Mouse (Mus musculus) midbrain, embryonic 12.5 days (tissue): ENCODE data around the gene Aff4. TPM values are rescaled to one million over a fixed set of nuclear protein-coding genes. Genes with fewer than 3 reads are reported as not detected.

ENCODE experiments used
- ATAC-seq: fragments of 200-750 bp; cut with Nextera tagmentation; 2 replicates; pipeline ENCODE4 v1.8.0; 2017; ENCODE audit warnings: low read depth, moderate TSS enrichment, moderate library complexity; ENCODE audit not compliant: low FRiP score
- H3K27ac ChIP-seq: fragments of 300-500 bp; sonication (generic); replicated peaks from 2 replicates; pipeline ENCODE4 v1.5.1; 2016; ENCODE audit warnings: mild to moderate bottlenecking
- H3K27me3 ChIP-seq: fragments of 300-500 bp; sonication (generic); 2 replicates; pipeline ENCODE4 v1.6.1; 2016; ENCODE audit warnings: mild to moderate bottlenecking
- H3K36me3 ChIP-seq: fragments of 300-500 bp; sonication (generic); 2 replicates; pipeline ENCODE4 v1.6.1; 2016
- H3K4me1 ChIP-seq: fragments of 300-500 bp; sonication (generic); 2 replicates; pipeline ENCODE4 v1.6.1; 2016
- H3K4me2 ChIP-seq: fragments of 300-500 bp; sonication (generic); replicated peaks from 2 replicates; pipeline ENCODE4 v1.6.1; 2016; ENCODE audit warnings: mild to moderate bottlenecking, moderate library complexity
- H3K4me3 ChIP-seq: fragments of 300-500 bp; sonication (generic); 2 replicates; pipeline ENCODE4 v1.5.1; 2016; ENCODE audit warnings: mild to moderate bottlenecking
- H3K9ac ChIP-seq: fragments of 300-500 bp; sonication (generic); replicated peaks from 2 replicates; pipeline ENCODE4 v1.6.1; 2016; ENCODE audit warnings: mild to moderate bottlenecking, moderate library complexity
- H3K9me3 ChIP-seq: fragments of 300-500 bp; sonication (generic); 2 replicates; pipeline ENCODE4 v1.6.1; 2016; ENCODE audit warnings: mild to moderate bottlenecking
- WGBS: fragments of 180-500 bp; shearing (Covaris S2); methylation state at CpG from one replicate; pipeline ENCODE4 v1.1.7; 2016; 5-methylcytosine and 5-hydroxymethylcytosine counted together
- polyA plus RNA-seq: library from polyadenylated mRNA; unstranded; fragments of >200 nt; fragmentation: Nextera tagmentation; extraction: Ambion mirVana; gene quantifications from 2 replicates; pipeline ENCODE4 v1.2.1, GENCODE M21; 2016

The Aff4 gene
- polyA plus RNA-seq, 1 experiment from 2014 or later, result 77.4 TPM

DNA sequence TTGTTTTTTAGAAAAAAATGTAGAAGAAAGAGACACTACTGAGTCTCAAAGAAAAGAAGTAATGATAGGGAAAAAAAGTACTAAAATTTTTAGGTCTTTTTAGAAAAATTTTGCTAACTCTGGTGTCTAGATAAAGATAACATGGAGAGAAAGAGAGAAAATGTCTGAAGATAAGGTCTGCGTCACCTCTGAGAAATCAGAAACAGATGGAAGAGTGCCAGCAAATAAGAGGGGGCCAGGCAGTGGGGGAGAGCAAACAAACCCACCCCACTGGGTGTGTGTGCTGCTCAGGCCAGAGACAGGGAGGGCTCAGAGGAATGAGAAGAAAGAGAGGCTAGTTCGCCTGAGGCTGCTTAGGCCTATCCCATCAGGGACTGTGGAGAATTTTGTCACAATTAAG is 4.9 kb upstream of the Aff4 start:
- no peak overlapping the region for H3K9ac ChIP-seq
- no peaks in the 10 kb centered on the region for H3K36me3 ChIP-seq
- 55% methylated on average over 2 of the region's 2 CpGs for WGBS
- no peak overlapping the region for H3K4me3 ChIP-seq
- H3K4me2 ChIP-seq, result no peak overlapping the region
- ATAC-seq, result no peak
- no peak overlapping the region for H3K27ac ChIP-seq
- H3K9me3 ChIP-seq, result no peaks in the 10 kb centered on the region
- H3K27me3 ChIP-seq, result no peaks in the 10 kb centered on the region
- no peaks in the 10 kb centered on the region for H3K4me1 ChIP-seq

DNA sequence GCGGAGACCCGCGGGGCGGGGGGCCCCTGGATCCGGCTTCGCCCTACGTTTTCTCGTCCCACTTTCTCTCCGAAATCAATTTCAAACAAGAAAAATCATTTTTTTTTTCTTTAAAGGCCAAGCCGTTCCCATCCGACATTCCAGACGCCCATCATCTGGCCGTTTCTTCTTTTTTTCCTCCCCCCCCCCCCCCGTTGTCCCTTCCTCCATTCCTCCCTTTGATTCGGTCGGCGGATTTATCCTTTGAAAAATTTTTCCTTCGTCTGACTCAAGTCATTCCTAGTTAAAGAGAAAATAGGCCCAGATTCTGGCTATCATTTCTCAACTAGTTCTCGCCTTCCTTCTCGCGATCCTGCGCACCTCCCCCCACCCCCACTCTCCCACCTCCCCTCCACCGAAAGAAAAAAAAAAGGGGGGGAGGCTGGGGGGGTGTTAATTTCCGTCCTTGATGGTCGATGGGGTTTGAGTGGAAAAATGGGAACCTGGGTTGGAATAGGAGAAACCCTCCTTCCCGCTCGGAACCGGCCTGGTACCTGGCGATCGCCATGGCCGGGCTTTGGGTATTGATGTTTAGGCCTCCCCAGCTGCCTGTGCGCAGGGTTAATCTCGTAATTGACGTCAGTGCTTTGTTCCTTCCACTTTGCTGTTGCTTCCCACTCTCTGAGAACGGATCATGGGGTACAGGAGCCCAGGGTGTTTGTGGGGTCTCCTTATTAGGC is 750 bp downstream of the Aff4 start:
- H3K4me2 ChIP-seq, result peak overlapping the region; percentile 87
- H3K9me3 ChIP-seq, result no peaks in the 10 kb centered on the region
- H3K36me3 ChIP-seq, result no peaks in the 10 kb centered on the region
- peak overlapping the region; percentile 98 for H3K27ac ChIP-seq
- no peak for ATAC-seq
- peak overlapping the region; percentile 97 for H3K9ac ChIP-seq
- peak overlapping the region; percentile 96 for H3K4me3 ChIP-seq
- no peaks in the 10 kb centered on the region for H3K27me3 ChIP-seq
- WGBS, result under 1% methylated on average over 34 of the region's 35 CpGs
- H3K4me1 ChIP-seq, result peaks cover 10% of the 10 kb centered on the region

DNA sequence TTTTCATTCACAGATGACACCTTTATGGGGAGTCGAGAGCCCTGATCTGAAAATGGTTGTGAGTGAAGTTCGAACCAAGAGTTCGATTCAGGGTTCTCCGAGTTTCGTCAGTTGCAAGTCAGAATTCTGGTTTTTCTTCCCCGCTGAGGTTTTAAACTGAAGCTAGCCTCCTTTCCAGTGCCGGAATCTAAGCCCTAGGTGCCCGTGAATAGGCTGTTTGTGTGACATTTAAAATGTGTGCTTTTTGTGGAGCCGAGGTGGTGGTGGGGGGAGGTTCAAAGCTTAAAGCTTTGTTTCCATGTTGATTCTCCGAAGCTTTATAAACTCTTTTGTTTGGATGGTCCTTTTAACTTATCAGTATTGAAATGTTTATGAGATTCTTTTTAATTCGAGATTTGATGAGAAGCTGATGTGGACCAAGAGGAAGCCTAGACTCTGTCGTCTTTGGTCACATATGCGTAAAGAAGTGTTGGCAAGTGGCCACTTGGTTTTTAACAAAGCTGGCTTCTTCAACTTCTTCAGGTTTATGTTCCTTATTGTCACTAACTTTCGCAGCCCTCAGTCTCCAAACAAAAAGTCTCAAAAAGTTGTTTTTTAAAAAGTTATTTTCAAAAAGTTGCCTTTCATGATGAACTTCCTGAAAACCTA is 1.4 kb downstream of the Aff4 start:
- peak overlapping the region; percentile 87 for H3K4me2 ChIP-seq
- peak overlapping the region; percentile 96 for H3K4me3 ChIP-seq
- H3K27me3 ChIP-seq, result no peaks in the 10 kb centered on the region
- WGBS, result 5% methylated on average over 14 of the region's 14 CpGs
- no peaks in the 10 kb centered on the region for H3K9me3 ChIP-seq
- H3K36me3 ChIP-seq, result no peaks in the 10 kb centered on the region
- no peak for ATAC-seq
- peak overlapping the region; percentile 97 for H3K9ac ChIP-seq
- H3K4me1 ChIP-seq, result peaks cover 10% of the 10 kb centered on the region
- peak overlapping the region; percentile 98 for H3K27ac ChIP-seq

DNA sequence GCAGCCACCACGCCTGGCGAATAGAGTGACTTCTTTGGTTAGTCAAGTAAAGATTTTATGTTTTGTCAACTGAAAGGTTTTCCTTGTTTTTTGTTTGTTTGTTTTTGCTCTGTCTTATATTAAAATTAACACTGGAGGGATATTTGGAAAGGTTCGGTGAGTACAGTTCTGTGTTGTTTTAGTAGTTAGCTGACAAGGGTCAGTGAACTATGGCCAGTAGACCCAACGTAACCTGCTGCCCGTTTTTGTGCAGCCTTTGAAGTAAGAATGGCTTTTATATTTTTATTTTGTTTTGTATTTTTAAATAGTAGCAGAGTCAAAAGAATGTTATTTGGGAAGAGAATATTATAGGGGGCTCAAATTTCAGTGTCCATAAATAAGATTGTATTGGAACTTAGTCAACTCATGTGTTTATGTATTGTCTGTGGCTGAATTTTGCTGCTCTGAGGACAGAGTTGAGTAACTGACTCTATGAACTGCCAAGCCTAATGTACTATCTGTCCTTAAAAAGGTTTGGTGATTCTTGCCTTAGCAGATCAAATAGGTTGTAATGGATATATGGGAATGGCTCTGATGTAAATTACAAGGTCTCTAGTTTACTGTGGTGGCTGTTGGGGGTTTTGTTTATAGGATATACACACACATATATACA is 8.0 kb downstream of the Aff4 start:
- 94% methylated on average over 5 of the region's 5 CpGs for WGBS
- 0 out of 2 replicates have a peak, but pooled peaks cover 3% of the 10 kb centered on the region for H3K4me1 ChIP-seq
- no peaks in the 10 kb centered on the region for H3K36me3 ChIP-seq
- no peaks in the 10 kb centered on the region for H3K27me3 ChIP-seq
- no peaks in the 10 kb centered on the region for H3K9me3 ChIP-seq
- H3K9ac ChIP-seq, result no peak overlapping the region
- H3K4me3 ChIP-seq, result no peak overlapping the region
- no peak for ATAC-seq
- no peak overlapping the region for H3K4me2 ChIP-seq
- H3K27ac ChIP-seq, result no peak overlapping the region

DNA sequence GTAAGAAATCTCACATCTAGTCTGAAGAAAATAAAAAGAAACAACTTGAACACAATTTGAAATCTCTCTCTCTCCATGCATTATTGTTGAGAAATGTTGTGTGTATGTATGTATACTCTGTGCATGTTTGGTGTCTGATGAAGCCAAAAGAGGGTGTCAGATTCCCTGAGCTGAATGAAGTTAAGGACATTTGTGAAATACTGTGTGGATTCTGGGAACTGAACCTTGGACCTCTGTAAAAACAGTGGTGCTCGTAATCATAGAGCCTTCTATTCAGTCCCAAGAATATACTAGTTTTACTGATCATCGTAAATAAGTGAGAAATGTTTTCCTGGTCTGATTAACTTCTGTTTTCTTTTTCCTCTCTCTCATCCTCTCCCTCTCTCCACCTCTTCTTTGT is 16.4 kb downstream of the Aff4 start:
- no peak for ATAC-seq
- H3K4me1 ChIP-seq, result no peaks in the 10 kb centered on the region
- no peak overlapping the region for H3K4me2 ChIP-seq
- no peak overlapping the region for H3K9ac ChIP-seq
- H3K9me3 ChIP-seq, result no peaks in the 10 kb centered on the region
- no peak overlapping the region for H3K27ac ChIP-seq
- WGBS, result 97% methylated on average over 2 of the region's 2 CpGs
- no peak overlapping the region for H3K4me3 ChIP-seq
- peaks cover 24% of the 10 kb centered on the region for H3K36me3 ChIP-seq
- H3K27me3 ChIP-seq, result no peaks in the 10 kb centered on the region

DNA sequence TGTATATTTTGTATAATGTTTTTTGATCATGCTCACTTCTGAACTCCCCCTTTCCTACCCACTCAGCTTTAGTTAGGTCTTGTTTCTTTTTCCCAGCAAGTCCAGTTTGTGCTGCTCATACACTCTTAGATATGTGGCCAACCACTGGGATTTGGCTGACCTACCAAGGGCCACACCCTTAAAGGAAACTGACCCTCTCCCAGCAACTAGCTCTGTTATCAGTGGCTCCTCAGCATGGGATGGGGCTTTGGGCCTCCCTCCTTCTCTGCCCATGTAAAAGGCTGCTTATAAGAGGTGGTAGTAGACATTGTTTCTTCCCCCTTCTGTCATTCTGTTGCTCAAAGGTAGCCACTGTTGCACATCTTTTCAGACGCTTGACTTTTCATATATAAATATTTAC is 28.3 kb downstream of the Aff4 start:
- Histone ChIP-seq H3K4me2 (no peak overlapping the region), H3K9me3 (no peaks in the 10 kb centered on the region), H3K36me3 (peaks cover 46% of the 10 kb centered on the region), H3K9ac (no peak overlapping the region), H3K4me1 (no peaks in the 10 kb centered on the region), H3K27me3 (no peaks in the 10 kb centered on the region), H3K27ac (no peak overlapping the region), H3K4me3 (no peak overlapping the region)
- ATAC-seq, result no peak
- WGBS, result 93% methylated on average over 1 of the region's 1 CpGs

DNA sequence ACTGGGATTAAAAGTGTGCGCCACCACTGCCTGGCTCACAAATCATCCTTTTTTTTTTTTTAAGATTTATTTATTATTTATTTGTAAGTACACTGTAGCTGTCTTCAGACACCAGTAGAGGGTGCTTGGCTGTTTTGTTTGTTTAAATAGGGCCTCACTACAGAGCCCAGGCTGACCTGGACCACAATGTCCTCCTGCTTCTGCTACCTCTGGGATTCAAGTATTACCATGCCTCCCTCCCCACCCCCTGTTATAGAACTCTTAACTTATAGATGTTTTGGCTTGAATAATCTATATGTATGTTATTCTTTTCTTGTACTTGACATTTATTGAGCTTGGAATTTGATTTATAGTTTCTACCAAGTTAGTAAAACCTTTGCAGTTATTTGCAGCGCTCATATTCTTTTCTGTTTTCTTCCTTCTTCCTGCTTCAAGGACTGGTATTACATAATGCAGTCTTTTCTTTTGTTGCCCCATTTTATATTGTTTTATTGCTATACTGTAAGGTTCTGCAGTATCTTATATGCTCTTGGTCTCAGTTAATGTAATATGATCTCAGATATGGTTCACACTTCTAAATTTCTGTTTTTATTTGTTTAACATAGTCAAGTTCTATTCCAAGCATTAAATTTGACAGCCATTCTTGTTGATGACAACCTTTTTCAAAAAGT is 33.3 kb downstream of the Aff4 start:
- H3K4me2 ChIP-seq, result no peak overlapping the region
- no peak overlapping the region for H3K27ac ChIP-seq
- no peaks in the 10 kb centered on the region for H3K9me3 ChIP-seq
- no peak for ATAC-seq
- H3K27me3 ChIP-seq, result no peaks in the 10 kb centered on the region
- peaks cover 36% of the 10 kb centered on the region for H3K36me3 ChIP-seq
- H3K4me1 ChIP-seq, result no peaks in the 10 kb centered on the region
- WGBS, result 97% methylated on average over 2 of the region's 2 CpGs
- no peak overlapping the region for H3K4me3 ChIP-seq
- no peak overlapping the region for H3K9ac ChIP-seq

DNA sequence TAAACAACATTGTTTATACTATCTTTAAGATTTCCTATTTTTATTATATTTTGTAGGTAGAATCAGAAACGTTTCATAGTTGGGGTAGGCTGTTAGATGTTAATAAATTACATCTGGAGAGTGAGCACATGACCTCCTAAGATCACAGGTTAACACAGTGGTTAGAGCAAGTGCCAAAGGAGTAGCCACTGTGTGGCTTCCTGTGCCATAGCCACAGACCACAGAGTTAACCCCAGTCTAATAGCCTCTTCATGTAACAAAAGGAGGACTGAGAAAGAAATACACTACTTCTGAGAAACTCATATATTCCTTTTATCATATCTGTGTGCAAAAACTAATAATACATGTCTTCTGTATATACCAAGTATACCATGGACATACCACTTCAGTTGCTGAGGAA is 43.2 kb downstream of the Aff4 start:
- whole genome bisulfite sequencing, result 90% methylated on average over 1 of the region's 1 CpGs
- no peak overlapping the region for H3K9ac ChIP-seq

DNA sequence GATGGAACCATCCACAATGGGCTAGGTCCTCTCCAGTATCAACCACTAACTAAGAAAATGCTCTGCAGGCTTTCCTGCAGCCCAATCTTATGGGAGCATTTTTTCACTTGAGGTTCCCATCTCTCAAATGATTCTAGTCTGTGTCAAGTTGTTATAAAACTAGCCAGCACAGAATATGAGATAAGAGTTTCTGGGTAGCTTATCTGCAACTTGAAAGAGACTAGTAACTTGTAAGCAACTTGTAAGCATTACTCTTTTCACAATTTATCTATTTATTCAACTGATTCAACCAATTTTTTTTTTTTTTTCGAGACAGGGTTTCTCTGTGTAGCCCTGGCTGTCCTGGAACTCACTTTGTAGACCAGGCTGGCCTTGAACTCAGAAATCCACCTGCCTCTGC is 53.0 kb downstream of the Aff4 start:
- no peak overlapping the region for H3K4me3 ChIP-seq
- no peak overlapping the region for H3K9ac ChIP-seq
- H3K27me3 ChIP-seq, result no peaks in the 10 kb centered on the region
- H3K9me3 ChIP-seq, result no peaks in the 10 kb centered on the region
- ATAC-seq, result no peak
- H3K27ac ChIP-seq, result no peak overlapping the region
- H3K4me2 ChIP-seq, result no peak overlapping the region
- 89% methylated on average over 1 of the region's 1 CpGs for WGBS
- H3K4me1 ChIP-seq, result no peaks in the 10 kb centered on the region
- peaks cover 86% of the 10 kb centered on the region for H3K36me3 ChIP-seq

More for the DNA sequence above, 43.2 kb downstream of the Aff4 start:
- Histone ChIP-seq H3K36me3 (peaks cover 65% of the 10 kb centered on the region), H3K27ac (no peak overlapping the region), H3K27me3 (no peaks in the 10 kb centered on the region), H3K4me2 (no peak overlapping the region), H3K4me3 (no peak overlapping the region), H3K4me1 (no peaks in the 10 kb centered on the region), H3K9me3 (no peaks in the 10 kb centered on the region)
- no peak for ATAC-seq

DNA sequence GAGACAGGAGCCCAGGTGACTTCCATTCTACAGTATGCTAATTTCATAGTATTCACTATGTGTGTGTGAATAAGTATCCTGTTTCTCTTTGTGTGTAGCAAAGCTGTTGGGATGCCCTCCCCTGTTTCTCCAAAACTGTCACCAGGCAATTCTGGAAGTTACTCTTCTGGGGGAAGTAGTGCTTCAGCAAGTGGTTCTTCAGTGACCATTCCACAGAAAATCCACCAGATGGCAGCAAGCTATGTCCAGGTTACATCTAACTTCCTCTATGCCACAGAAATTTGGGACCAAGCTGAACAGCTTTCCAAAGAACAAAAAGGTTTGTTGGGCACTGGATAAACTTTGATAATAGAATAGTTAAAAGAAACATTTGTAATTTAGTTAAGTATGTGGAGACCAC is 61.1 kb downstream of the Aff4 start:
- H3K36me3 ChIP-seq, result peaks cover 90% of the 10 kb centered on the region

DNA sequence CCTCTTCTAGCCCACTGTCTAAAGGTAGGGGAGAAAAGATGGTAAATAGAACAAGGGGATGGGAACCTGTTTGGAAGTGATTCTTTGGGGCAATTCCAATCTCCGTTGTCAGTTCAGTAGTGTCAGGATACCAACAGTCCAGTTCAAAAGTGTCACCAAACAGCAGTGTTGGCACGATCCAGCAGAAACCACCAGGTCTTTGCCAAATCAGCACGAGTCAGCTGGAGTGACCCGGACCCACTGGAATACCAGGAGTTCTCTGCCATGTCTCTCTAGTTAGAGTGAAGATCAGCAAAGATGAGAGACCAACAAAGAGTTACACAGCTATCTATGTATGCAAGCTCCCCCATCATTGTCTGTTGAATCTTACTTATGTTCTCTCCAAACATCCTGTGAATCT is 63.2 kb downstream of the Aff4 start:
- H3K9ac ChIP-seq, result no peak overlapping the region
- H3K27ac ChIP-seq, result no peak overlapping the region
- no peaks in the 10 kb centered on the region for H3K9me3 ChIP-seq
- no peak overlapping the region for H3K4me3 ChIP-seq
- no peak for ATAC-seq
- WGBS, result 98% methylated on average over 4 of the region's 4 CpGs
- H3K4me1 ChIP-seq, result no peaks in the 10 kb centered on the region
- H3K4me2 ChIP-seq, result no peak overlapping the region
- H3K36me3 ChIP-seq, result peaks cover 94% of the 10 kb centered on the region
- no peaks in the 10 kb centered on the region for H3K27me3 ChIP-seq

More for the DNA sequence above, 61.1 kb downstream of the Aff4 start:
- ATAC-seq, result no peak
- H3K4me2 ChIP-seq, result no peak overlapping the region
- no peak overlapping the region for H3K9ac ChIP-seq
- no peak overlapping the region for H3K4me3 ChIP-seq
- no peaks in the 10 kb centered on the region for H3K9me3 ChIP-seq
- H3K4me1 ChIP-seq, result no peaks in the 10 kb centered on the region
- no peaks in the 10 kb centered on the region for H3K27me3 ChIP-seq
- no peak overlapping the region for H3K27ac ChIP-seq

DNA sequence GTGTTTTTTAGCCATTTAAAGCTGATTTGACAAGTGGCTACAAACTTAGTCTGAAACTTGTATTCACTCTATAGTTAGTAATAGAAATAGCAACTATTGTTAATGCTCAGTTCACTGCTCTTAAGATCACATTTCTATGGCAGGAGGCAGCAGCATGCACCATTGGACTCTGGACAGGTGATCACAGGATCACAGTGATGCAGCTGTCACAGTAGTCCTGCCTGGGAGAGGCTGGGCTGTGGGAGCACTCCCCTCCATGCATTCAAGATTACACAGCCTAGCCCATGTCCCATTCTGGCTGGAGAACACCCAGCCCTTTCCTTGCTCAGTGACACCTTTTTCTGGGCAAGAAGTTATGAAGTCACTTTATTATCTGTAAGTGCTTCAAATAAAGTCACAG is 67.4 kb downstream of the Aff4 start:
- no peak overlapping the region for H3K4me2 ChIP-seq
- no peaks in the 10 kb centered on the region for H3K4me1 ChIP-seq
- no peak for ATAC-seq
- H3K4me3 ChIP-seq, result no peak overlapping the region
- H3K36me3 ChIP-seq, result peaks cover 73% of the 10 kb centered on the region
- no peaks in the 10 kb centered on the region for H3K9me3 ChIP-seq
- H3K9ac ChIP-seq, result no peak overlapping the region
- H3K27me3 ChIP-seq, result no peaks in the 10 kb centered on the region
- no peak overlapping the region for H3K27ac ChIP-seq
